Mouse (Mus musculus) thymus, postnatal 25 days (tissue): ENCODE data around the gene Atpaf1.
A peak's percentile ranks its signal among the peaks of the same experiment; 100 is the strongest.

Source experiments
- DNase-seq: peaks from one replicate; pipeline ENCODE4 v3.0.0; 2022

Gene Atpaf1

DNA sequence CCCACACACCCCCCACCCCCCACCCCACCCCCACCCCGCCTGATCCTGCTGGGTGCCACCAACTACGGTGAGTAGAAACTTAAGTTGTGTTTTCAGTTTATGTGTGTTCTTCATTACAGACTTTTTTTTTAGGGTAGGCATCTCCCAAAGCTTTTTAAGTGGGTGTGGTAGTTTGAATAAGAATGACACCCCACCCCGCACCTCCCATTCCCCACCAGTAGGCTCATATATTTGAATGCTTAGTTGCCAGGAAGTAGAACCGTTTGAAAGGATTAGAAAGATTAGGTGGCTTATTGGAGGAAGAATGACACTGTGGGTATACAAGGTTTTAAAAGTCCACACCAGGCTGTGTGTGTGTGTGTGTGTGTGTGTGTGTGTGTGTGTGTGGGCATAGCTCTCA lies 27.7 kb downstream of the Atpaf1 start:
- no peak for DNase-seq

DNA sequence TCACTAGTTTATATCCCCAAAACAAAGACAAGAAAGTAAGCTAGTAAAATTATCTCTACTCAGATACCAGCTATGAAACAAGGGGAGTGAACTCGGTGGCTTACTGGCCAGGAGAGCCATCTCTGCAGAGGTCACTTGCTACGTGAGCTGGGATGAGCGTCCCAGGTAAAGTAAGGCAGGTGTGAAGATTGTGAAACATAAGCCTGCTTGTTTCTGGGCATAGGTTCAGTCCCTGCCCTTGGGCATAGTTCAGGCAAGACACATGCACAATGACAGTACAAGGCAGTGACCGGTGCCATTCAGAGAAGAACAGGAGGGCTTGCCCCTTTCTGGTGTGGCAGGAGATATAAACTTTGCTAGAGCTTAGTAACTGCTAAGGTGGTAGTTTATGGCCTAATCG lies 31.0 kb downstream of the Atpaf1 start:
- no peak for DNase-seq

DNA sequence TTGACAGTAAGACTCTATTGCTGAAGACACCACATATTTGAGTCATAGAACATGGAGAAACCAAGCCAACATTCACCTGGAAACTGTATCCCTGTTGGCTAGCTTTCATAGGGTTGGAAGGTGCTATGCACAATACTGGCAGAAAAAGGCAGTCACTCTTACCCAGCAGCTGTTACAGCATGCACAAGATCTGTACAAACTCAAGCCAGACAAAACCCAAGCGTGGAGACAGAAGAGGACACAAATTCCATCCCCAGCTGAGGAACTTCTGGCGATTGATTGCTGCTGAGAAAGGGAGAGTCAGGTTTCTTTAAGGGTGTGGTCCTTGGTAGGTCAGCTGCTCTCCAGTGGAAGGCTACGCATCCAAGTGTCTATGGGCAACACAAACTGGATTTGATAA lies 35.6 kb downstream of the Atpaf1 start:
- DNase-seq = no peak

DNA sequence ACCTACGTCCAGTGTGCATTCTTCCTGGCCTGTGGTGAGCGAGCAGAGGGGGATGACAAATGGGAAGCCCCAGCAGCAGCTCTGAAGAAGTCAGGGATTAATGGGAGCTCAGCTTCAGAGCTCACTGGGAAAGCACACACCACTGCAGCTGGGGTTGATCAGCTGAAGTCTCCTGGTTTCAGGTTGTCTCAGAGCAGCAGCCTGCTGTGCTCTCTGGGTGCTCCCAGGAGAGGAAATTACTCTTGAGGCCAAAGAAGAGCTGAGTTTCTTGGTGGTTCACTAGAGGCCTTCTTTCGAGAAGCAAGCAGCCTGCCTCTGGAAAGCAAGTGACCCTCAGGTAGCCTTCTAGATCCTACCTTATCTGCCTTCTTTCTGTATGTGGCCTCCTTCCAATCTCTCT lies 36.3 kb downstream of the Atpaf1 start:
- DNase-seq = no peak

DNA sequence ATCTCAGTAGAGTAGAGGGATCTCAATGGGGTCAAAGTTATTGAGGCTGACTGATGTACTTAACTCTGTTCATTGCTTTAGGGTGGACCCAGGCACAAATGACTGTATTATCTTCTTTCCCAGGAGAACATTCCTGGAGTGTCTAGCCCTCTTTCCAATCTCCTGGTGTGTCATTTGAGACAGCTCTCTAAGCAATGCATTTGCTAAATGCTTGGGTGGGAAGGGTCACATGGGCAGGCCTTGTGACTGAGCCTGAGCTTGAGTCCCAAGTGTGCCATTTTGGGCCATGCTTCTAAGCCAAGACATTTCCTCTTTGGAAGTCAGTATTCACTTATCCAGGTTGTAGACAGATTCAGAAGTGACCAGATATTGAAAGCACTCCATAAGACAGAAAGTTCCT lies 36.8 kb downstream of the Atpaf1 start:
- no peak for DNase-seq

DNA sequence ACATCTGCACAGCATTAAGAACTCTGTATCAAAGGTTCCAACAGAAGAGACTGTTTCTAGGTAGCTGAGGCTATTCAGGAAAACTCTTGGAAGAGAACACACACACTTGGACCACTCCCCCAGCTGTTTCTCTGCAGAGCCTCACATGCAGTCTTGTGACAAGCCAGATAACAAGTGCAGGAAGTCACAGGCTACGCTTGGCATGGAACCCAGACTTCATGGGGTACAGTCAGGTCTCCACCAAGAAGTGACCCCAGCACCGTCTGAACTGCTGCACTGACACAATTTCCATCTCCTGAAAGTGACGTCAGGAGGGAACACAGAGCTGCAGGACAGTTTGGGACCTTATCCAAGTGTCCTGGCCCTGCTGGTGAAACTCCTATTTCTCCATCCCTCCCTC lies 37.3 kb downstream of the Atpaf1 start:
- no peak for DNase-seq

DNA sequence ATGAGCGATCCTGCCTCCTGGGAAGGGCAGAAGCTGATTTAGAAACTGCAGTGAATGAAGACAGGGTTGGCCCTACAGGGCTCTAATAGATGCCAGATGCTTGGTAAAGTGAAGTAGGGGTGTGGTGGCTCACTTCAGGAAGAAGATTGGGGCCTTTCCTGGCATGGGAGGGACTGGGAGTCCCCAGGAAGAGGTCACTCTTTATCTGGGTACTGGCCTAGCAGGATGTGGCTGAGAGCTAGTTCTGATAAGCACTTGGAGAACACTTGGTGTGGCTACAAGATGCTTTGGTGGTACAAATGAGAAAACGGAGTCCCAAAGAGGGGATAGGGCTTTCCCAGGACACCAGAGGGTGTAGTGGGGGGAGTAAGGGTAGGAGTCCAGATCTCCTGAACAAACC lies 39.6 kb downstream of the Atpaf1 start:
- no peak for DNase-seq

DNA sequence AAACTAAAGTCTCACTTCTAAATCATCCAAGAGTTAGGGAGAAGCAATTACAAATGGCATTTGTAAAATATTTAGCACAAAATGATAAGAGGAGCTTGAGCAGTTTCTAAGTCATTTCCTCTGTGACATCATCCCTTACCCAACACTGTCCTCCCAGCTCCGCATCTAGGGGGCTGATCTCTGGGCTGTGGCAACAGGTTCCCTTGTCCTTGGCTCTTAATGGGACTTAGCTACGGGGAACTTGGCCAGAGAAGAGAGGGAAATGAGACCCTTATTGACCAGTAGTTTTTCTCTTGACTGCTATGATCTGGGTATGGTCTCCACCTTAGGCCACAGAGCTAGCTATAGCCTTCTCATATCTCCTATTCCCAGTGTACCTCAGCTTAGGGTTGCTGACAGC lies 40.7 kb downstream of the Atpaf1 start:
- no peak for DNase-seq

DNA sequence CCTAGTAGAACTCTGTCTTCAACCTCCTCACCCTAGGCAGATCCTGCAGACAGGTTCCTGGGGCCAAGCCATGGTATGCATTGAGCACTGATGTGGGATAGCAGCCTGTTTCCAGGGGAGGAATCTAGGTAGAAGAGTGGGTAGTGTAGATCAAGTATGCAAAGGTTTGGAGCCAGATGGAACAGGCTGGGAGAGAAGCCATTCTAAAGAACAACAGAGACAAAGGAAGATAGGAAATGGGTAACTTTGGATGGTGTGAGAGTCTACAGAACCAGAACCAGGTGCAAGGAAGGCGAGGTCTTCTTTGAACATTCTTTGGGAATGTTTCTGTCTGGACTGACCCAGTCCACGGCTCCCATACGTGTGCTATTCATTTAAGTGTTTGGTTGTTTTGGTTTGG lies 42.5 kb downstream of the Atpaf1 start:
- DNase-seq = no peak

DNA sequence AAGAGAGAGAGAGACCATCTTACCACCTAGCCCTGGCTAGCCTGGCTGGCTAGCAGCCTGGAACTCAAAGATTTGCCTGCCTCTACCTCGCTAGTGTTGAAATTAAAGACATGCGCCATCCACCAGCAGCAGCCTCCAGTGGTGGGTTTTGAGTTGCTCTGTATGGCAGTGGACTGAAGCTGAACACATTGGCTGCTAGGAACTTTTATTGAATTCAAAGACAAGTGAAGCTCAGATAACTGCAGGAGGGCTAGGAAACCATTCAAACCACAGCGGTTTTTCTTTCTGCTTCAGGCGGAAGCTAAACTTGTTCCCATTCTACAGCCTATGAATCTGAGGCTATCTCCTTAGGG lies 42.9 kb downstream of the Atpaf1 start:
- no peak for DNase-seq

DNA sequence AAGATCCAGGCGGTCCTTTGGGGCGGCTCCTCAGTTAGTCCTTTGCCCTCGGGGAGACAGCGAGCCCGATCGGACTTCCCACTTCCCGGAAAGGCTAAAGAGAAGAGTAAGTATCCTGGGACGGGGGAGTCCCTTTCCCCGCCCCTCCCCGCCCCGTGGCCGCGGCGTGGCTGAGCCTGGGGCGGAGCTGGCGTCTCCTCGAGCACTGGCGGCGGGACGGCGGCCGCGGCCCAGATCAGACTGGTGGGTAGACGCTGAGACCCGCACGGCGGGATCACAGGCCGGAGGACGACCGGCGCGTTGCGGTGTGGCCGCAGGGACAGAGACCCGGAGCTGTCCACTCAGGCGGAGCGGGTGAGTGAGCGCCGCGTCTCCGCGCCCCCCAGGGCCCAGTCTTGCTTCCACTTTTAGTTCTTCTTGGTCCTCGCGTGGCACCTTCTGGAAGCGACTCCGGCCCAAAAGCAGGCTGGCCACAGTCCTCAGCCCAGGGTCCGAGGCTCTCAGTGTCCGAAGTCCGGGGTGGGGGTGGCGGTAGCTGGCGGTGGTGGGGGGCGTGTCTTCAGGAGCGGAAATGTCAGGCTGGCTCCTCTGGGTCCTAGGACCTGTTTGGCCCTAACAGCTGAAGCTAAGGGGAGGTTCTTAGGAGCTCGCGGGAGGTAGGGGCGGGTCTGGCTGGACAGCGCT lies 43.4 kb downstream of the Atpaf1 start, which contains the start of gene Mob3c:
Gene Mob3c, plus strand, starts transcription at position 205 of the 684 bp plus-strand sequence.
- peak; percentile 68 for DNase-seq

DNA sequence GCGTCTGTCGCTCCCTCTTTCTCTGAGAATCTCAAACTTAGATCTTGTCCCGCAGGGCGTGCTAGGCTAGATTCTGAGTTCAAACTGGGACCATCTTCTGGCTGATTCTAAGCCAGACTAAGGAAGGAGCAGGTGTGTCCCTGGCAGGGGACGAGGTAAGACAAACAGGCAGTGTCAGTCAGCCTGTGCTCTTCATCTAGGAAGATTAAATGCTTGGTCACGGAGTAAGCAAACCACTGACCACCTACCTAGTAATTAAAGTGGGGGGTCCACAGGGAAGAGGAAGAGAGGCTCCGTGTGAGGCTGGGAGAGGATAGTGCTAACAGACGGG lies 43.9 kb downstream of the Atpaf1 start:
- no peak for DNase-seq

DNA sequence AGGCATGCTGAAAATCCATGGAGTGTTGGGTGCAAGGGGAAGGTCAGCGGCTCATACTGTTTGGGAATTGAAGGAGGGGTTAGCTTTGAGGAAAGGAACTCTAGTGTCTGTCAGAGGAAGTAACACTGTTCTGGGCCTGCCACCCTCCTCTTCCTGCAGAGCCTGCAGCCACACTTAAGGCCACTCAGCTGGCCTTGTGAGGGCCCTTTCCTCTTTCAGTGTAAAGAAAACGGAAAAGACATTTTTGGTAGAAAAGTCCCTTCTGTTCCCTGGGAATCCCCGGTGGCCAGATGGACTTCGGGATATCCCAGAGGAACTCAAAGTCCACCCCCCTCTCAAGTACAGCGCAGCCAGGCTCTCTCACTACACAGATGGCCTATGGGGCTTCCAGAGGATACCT lies 45.9 kb downstream of the Atpaf1 start:
- DNase-seq = no peak

DNA sequence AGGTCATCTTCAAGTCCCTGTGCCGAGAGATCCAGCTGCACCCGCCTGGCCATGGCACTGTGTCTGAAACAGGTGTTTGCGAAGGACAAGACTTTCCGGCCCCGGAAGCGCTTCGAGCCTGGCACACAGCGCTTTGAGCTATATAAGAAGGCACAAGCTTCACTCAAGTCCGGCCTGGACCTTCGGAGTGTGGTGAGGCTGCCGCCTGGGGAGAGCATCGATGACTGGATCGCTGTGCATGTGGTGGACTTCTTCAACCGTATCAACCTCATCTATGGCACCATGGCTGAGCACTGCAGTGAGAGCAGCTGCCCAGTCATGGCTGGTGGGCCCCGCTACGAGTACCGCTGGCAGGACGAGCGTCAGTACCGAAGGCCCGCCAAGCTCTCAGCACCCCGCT lies 46.6 kb downstream of the Atpaf1 start:
- no peak for DNase-seq

DNA sequence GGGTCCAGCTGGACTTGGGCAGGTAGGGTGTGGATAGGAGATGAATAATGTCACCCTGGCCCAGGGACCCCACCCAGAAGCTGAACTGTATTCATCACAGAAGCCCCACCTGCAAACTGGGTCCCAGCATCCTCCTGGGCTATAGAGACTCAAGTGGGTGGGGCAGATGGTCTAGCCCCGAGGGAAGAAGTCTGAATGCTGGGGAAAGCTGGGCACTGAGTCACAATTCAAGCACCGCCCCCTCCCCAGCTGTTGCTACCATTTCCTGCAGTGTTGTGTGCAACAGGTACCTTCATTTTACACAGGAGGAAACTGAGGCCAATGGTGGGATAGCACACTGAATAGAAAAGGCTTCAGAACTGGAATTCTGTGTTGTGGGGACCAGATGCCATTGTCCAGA lies 47.4 kb downstream of the Atpaf1 start:
- DNase-seq = no peak

DNA sequence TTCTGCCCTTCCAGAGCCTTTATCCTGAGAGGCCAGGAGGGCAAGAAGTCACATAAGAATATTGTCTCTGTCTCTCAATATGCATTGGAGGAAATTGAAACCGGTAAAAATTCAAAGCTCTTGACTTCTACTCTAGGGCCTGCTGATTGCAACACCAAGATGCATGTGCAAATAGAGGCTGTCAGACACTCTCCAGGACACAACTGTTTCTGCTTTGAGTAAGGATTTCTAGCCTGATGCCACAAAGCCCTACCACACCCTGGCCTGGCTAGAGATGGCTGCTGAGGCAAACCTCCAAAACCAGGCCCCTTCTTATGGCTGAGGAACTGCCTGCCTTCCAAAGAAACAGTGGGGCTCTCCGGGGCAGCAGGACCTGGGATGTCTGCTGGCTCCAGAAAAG lies 51.0 kb downstream of the Atpaf1 start:
- DNase-seq = no peak

DNA sequence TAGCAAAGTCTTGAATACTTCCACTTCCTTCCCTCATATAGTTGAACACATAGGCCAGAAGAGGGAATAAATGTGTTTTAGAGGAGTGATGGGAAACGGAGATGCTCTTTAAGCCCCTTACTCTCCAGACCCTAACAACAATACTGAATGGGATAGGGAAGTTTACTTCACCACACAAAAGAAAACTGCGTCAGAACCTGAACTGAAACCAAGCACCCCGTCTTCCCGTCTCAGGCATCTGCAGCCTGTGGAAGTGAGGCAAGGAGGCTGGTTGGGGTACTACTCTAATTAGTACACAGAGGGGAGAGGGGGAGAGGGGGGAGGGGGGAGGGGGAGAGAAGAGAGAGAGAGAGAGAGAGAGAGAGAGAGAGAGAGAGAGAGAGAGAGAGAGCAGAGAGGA lies 53.6 kb downstream of the Atpaf1 start:
- DNase-seq = peak; percentile 11

DNA sequence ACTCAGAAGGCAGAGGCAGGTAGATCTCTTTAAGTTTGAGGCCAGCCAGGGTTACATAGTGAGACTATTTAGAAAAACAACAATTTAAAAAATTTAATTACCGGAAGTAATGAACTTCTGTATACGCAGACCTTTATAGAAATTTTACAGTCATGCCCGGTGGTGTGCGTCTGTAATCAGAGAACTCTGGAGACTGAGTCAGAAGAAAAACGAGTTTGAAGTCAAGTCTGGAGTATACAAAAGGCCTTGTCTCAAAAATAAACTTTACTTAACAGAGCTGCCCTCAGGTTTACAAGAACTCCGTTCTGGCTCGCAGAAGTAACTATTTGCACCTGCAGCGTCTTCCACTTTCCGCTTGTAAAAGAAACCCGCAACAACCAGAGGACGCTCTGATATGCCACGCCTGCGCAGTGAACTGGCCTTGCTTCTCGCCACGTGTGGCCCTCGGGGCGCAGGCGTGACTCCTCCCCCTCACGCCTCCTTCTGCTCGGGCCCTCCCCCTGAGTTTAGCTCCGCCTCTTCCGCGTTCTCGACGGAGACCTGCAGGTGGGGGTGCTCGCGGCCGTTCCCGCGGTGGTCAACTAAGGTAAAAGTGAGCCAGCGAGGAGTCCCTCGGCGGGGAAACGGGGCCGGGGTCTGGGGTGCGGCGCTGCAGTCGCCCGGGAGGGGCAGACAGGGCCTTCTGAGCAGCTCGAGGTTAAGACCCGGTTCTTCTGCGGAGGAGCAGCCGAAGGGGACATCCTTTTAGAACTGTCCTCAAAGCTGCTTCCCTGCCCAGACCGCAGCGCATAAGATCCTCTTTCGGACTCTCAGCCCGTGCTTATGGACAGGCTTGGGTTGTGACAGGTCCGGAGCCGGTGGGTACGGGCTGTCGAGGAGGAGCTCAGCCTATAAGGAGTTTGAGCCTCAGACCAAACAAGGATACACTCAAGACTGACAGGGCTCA lies 54.4 kb downstream of the Atpaf1 start, which contains the start of gene Mknk1:
Gene Mknk1, plus strand, starts transcription at position 503 of the 946 bp plus-strand sequence.
- DNase-seq = peak; percentile 95

DNA sequence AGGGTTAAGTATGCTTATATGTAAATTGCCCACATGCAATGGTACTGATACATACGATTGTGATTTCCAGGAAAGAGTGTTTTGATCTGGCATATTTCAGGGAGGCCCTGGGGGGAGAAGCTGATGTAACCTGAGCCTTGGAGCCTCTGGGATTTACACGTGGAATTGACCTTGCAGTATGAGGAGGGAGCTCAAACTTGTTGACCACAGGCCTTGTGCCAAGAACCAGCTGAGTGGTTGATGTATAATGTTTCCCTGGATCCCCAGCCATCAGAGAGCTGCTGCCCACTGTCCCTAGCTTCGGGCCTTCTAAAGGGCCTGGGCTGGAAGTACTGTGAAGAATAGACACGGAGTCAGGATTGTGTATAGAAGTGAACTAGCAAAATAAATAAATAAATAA lies 55.3 kb downstream of the Atpaf1 start:
- no peak for DNase-seq

DNA sequence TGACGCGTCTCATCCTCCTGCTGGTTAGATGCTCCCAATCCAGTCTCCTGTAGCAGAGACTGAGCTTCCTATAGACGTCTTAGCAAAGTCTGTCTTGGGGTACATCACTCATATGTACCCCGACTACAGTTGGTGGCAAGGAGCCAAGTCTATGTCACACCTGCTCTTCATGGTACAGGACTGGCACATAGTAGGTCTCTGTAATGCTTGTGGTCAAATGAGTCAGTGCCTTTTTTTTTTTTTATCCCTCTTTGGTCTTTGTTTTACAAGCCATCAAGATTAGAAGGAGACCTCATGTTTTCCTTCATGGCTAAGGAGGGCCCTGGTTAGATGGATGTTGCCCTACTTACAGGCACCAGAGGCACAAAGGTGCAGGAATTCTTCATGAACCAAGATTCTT lies 56.2 kb downstream of the Atpaf1 start:
- DNase-seq = no peak

DNA sequence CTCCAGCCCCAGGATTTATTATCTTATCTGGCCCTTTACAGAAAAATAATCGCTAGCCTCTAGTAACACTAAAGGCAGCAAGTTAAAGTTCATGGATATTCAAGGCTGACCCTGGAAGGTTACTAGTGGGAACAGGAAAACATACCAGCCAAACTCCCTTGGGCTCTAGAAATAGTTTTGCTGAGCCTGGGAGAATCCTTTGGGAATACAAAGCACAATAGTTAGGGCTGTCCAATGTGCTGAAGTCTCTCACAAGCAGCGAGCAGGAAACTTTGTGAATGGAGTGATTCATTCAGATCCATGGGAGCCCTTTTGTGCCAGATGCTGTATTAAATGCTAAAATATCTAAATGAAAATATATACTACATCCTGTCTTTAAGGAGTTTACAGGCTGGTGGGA lies 62.0 kb downstream of the Atpaf1 start:
- no peak for DNase-seq

DNA sequence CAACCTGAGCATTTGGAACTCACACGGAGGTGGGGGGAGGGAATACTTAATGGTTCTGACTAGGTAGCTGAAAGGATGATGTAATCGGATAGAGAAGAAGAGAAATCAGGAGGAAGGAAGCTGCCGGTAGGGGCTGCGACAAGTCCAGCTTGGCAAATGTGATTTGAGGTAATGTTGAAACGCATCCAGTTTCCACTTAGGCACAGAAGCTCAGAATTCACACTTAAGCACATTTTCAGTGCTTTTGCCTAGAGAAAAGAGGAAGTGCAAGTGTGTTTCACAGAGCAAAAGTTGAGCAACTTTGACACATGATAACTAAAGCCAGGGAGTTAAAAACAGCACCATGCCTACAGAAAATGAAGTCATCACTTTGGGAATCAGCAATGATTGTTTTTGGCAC lies 62.8 kb downstream of the Atpaf1 start:
- no peak for DNase-seq

DNA sequence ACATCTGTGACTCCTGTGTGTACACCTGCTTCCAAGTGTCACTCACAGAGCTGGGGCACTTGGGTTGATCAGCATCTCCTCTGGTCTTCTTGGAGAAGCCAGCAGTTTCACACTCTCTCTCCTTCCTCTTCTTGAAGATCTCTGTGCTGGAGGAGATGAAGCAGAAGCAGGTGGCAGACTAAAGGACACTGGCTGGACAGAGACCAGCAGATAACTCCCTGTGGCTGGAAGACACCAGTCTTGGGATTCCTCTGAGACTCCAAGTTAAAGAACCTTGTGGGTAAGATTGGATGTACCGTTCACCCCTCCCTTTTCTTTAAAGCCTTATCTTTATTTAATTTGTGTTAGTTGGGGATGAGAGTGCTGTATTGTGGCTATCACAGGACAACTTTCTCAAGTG lies 63.5 kb downstream of the Atpaf1 start:
- no peak for DNase-seq

DNA sequence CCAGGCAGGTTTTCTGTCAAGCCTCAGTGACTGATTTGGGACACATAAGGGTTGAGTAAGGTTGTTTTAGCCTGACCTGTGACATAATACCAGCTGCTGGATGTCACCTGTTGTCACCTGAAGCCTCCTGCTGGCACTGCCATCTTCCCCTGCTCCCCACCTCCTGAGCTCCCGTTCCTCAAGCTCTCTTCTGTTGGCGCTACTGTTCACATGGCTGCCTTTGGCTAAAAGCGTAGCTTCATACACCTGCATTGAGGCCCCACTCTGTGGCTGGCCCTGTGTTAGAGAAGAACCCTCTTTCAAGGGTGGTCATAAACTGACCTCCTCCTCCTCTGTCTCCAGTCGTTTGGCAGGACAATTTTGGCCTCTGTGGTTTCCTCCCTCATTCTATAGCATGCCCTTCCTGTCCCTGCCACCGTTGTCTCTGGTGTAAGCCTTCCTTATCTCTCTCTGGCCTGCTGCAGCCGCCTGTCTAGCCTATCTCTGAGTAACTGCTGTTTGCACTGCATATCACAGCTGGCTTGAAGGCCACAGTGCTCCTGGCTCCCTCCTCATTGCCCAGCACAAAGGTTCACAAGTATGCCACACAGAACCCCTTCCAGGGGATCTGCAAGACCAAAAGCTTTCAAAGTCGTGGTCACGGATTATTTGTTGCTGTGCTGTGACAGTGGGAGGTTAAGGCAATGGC lies 64.5 kb downstream of the Atpaf1 start:
- no peak for DNase-seq
